Mouse (Mus musculus): ENCODE measurements around the gene Cenpi. TPM values are rescaled to one million over a fixed set of nuclear protein-coding genes. Genes with fewer than 3 reads are reported as not detected.
"Not testable (repeated sequence)": the region's sequence is repeated elsewhere in the genome, so short reads cannot be mapped to it uniquely, and the experiment has no call there.

Gene Cenpi
- total RNA-seq (2015; ENCODE audit: low replicate concordance): 15.6 and 15.9 TPM in 2 replicates
- 12.8 and 15.8 TPM in 2 replicates for total RNA-seq (2017; ENCODE audit: low replicate concordance)

- peak; percentile 99 for ATAC-seq (replicated peaks; ENCODE audit: low FRiP score, poor library complexity, severe bottlenecking)
Measured at GRCm38 (mm10) chrX:134307534-134308274, at the start of gene Cenpi. TSS of gene Cenpi (plus strand) at chrX:134308084.

- ATAC-seq (replicated peaks; ENCODE audit: low FRiP score, poor library complexity, severe bottlenecking): no peak
Measured at GRCm38 (mm10) chrX:134261191-134261590, 46.7 kb upstream of the Cenpi start.

GRCm38 (mm10) chrX:134262129-134262528 lies 45.8 kb upstream of the Cenpi start:
- no peak for ATAC-seq (replicated peaks; ENCODE audit: low FRiP score, poor library complexity, severe bottlenecking)

- ATAC-seq (replicated peaks; ENCODE audit: low FRiP score, poor library complexity, severe bottlenecking): no peak
Measured at GRCm38 (mm10) chrX:134275715-134276114, 32.2 kb upstream of the Cenpi start.

- peak; percentile 100 for ATAC-seq (replicated peaks; ENCODE audit: low FRiP score, poor library complexity, severe bottlenecking)
Measured at GRCm38 (mm10) chrX:134276275-134277160, 31.4 kb upstream of the Cenpi start, which contains the start of gene Trmt2b. TSS of gene Trmt2b (minus strand) at chrX:134276984.

- ATAC-seq (replicated peaks; ENCODE audit: low FRiP score, poor library complexity, severe bottlenecking): no peak
Measured at GRCm38 (mm10) chrX:134280531-134280930, 27.4 kb upstream of the Cenpi start.

- ATAC-seq (replicated peaks; ENCODE audit: low FRiP score, poor library complexity, severe bottlenecking): no peak
Measured at GRCm38 (mm10) chrX:134285102-134285501, 22.8 kb upstream of the Cenpi start.

GRCm38 (mm10) chrX:134285791-134286190 lies 22.1 kb upstream of the Cenpi start:
- ATAC-seq (replicated peaks; ENCODE audit: low FRiP score, poor library complexity, severe bottlenecking): no peak

GRCm38 (mm10) chrX:134287305-134287704 lies 20.6 kb upstream of the Cenpi start:
- ATAC-seq (replicated peaks; ENCODE audit: low FRiP score, poor library complexity, severe bottlenecking): no peak

- no peak for ATAC-seq (replicated peaks; ENCODE audit: low FRiP score, poor library complexity, severe bottlenecking)
Measured at GRCm38 (mm10) chrX:134296301-134296700, 11.6 kb upstream of the Cenpi start.

- no peak for ATAC-seq (replicated peaks; ENCODE audit: low FRiP score, poor library complexity, severe bottlenecking)
Measured at GRCm38 (mm10) chrX:134296737-134297136, 11.1 kb upstream of the Cenpi start.

- no peak for ATAC-seq (replicated peaks; ENCODE audit: low FRiP score, poor library complexity, severe bottlenecking)
Measured at GRCm38 (mm10) chrX:134297195-134297594, 10.7 kb upstream of the Cenpi start.

- ATAC-seq (replicated peaks; ENCODE audit: low FRiP score, poor library complexity, severe bottlenecking): no peak
Measured at GRCm38 (mm10) chrX:134300219-134300618, 7.7 kb upstream of the Cenpi start.

- no peak for ATAC-seq (replicated peaks; ENCODE audit: low FRiP score, poor library complexity, severe bottlenecking)
Measured at GRCm38 (mm10) chrX:134303287-134303686, 4.6 kb upstream of the Cenpi start.

- ATAC-seq (replicated peaks; ENCODE audit: low FRiP score, poor library complexity, severe bottlenecking): peak; percentile 71
Measured at GRCm38 (mm10) chrX:134308275-134308634, 371 bp downstream of the Cenpi start.

- ATAC-seq (replicated peaks; ENCODE audit: low FRiP score, poor library complexity, severe bottlenecking): not testable (repeated sequence)
Measured at GRCm38 (mm10) chrX:134311193-134311592, 3.3 kb downstream of the Cenpi start.

GRCm38 (mm10) chrX:134319153-134319932 lies 11.5 kb downstream of the Cenpi start:
- no peak for ATAC-seq (replicated peaks; ENCODE audit: low FRiP score, poor library complexity, severe bottlenecking)

- ATAC-seq (replicated peaks; ENCODE audit: low FRiP score, poor library complexity, severe bottlenecking): no peak
Measured at GRCm38 (mm10) chrX:134333280-134333679, 25.4 kb downstream of the Cenpi start.

GRCm38 (mm10) chrX:134342735-134343134 lies 34.9 kb downstream of the Cenpi start:
- no peak for ATAC-seq (replicated peaks; ENCODE audit: low FRiP score, poor library complexity, severe bottlenecking)

GRCm38 (mm10) chrX:134350205-134350604 lies 42.3 kb downstream of the Cenpi start:
- ATAC-seq (replicated peaks; ENCODE audit: low FRiP score, poor library complexity, severe bottlenecking): no peak

Measured in erythroblast, adult 5-6 weeks (primary cell).